Mouse (Mus musculus) testis, adult 2 months (tissue): ENCODE results near the gene Sbk3.

Experiments
- CTCF ChIP-seq: fragments of 200-500 bp; IDR thresholded peaks from 2 replicates; pipeline ENCODE4 v1.5.1; 2012; ENCODE audit warnings: low read depth, mild to moderate bottlenecking, inconsistent platforms, low read length, moderate library complexity; ENCODE audit not compliant: control insufficient read depth, insufficient read depth, insufficient replicate concordance
- POLR2A ChIP-seq: fragments of 200-500 bp; IDR thresholded peaks from 2 replicates; pipeline ENCODE4 v1.6.1; 2012; ENCODE audit warnings: low read depth, mild to moderate bottlenecking, inconsistent platforms, low read length, moderate library complexity; ENCODE audit not compliant: control insufficient read depth

DNA sequence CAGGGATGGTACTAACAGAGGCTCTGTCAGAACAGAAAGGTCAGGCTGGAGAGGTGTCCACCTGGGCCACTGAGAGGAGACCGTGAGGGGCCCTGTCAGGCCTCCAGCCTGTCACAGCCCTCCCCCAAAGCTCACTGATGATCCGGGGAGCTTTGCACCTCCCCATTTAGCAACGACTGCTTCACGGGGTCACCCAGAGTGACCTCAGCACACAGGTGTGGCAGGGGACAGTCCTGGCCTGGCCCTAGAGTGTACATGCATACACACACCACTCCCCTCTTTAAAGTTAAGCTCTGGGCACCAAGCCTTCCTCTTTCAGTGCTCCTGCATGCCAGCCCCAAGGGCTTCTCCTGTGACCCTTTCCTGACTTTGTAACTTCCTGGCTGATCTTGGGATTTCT is 4.5 kb upstream of the Sbk3 start:
- TF ChIP-seq CTCF (no peak), POLR2A (no peak)
